Mouse (Mus musculus) cerebral cortex, adult 2 months (tissue): ENCODE data around the gene Psmc3ip.

ENCODE experiments used
- WGBS: fragments of 180-500 bp; shearing (Covaris S2); methylation state at CpG from one replicate; pipeline ENCODE4 v1.1.7; 2018; 5-methylcytosine and 5-hydroxymethylcytosine counted together

Psmc3ip gene

DNA sequence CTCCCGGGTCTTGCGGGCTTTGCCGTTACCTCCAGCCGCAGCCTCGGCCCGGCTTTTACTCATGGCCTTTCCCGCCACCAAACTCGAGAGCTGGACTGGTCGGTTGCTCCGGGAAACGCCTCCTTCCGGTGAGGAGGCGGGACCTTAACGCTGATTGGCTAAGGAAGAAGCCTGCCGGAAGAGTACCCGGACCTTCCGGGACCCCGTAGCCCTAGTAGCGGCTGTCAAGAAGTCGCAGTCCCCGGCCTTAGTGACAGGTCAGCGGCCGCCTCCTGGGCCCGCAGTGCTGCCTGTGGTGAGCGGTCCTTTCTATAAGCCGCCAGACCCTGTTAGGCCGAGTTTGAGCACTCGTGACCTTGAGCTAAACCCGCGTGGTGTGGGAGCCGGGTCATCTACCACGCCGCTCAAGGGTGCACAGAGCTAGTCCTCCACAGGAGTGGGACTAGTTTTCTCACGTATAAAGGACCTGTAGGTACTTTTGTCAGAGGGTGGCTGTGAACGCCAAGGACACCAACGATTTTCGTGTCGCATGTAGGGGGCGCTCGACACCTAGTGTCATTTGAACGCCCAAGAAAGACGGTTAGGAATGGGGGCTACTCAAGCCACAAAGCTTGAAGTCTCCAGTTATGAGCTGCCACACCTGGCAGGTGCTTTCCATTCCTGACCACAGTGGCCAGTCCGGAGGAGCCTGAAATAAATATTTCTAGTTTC is at the start of gene Psmc3ip:
Gene Psmc3ip (minus strand): TSS at position 123 of the 711 bp plus-strand sequence.
- WGBS: under 1% methylated on average over 43 of the region's 43 CpGs

DNA sequence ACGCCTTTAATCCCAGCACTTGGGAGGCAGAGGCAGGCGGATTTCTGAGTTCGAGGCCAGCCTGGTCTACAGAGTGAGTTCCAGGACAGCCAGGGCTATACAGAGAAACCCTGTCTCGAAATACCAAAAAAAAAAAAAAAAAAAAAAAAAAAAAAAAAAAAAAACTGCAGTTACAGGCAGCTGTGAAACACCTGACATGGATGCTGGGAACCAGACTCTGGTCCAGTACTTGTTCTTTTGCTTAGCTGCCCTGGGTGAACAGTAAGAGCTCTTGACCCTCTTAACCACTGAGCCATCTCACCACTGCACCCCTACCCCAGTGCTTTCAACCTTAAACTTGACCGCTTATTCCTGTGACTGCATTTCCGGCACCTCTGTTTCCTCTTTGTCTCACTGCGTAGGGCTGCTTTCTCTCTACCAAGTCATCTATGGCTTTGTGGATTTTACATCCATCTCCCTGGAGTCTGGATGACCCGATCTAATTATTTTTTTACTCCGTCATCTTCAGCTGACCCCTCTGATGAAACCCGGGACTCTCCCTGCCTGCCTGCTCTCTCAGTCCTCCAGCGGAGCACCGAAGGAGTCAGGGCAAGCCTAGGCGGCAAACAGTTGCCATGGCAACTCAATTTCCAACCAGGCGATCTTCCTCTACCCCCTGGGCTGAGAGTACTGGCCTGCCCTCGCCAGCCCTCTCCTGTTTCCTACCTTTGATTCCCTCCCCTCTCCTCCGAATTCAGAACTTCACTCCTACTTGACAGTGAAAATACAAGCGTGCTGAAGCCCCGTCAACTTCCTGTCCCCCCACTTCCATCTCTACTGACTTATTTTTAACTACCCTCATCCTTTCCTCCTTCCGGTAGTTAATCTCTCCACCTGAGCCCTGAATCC is 48.3 kb upstream of the Psmc3ip start:
- WGBS: 24% methylated on average over 19 of the region's 19 CpGs

DNA sequence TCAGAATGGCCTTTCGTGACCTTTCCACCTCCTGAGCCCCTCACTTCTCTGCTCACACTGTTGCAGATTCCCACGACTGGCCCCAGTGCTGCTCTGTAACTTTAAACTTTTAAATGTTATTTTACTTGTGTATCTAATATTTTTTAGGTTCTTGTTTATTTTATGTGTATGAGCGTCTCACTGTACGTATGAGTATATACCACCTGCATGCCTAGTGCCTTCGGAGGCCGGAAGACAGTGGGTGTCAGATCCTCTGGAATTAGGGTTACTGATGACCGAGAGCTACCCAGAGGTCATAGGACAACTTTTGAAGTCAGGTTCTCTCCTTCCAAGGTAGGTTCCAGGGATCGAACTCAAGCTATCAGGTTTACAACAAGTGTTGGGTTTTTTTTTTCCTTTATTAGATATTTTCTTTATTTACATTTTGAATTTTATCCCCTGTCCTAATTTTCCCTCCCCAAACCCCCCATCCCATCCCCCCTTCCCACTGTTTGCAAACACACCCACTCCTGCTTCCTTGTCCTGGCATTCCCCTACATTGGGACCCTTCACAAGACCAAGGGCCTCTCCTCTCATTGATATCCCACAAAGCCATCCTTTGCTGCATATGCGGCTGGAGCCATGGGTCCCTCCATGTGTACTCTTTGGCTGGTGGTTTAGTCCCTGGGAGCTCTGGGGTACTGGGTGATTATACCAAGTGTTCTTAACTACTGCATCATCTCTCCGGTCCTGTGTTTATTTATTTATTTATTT is 47.2 kb upstream of the Psmc3ip start:
- WGBS: 96% methylated on average over 10 of the region's 10 CpGs

DNA sequence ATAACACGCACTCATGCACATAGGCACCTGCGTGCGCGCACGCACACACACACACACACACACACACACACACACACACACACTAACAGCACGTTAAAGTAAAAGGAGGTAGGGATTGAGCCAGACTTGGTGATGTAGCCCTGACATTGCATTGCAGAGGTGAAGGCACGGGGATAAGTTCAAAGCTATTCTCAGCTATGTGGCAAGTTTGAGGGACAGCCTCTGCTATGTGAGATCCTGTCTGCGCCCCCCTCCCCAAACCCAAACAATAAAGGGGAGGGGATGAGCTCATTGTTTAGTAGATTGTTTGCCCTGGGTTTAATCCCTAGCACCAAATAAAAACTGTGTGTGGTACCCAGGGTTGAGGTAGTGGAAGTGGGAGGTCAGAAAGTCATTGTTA is 45.9 kb upstream of the Psmc3ip start:
- 89% methylated on average over 8 of the region's 8 CpGs for WGBS

DNA sequence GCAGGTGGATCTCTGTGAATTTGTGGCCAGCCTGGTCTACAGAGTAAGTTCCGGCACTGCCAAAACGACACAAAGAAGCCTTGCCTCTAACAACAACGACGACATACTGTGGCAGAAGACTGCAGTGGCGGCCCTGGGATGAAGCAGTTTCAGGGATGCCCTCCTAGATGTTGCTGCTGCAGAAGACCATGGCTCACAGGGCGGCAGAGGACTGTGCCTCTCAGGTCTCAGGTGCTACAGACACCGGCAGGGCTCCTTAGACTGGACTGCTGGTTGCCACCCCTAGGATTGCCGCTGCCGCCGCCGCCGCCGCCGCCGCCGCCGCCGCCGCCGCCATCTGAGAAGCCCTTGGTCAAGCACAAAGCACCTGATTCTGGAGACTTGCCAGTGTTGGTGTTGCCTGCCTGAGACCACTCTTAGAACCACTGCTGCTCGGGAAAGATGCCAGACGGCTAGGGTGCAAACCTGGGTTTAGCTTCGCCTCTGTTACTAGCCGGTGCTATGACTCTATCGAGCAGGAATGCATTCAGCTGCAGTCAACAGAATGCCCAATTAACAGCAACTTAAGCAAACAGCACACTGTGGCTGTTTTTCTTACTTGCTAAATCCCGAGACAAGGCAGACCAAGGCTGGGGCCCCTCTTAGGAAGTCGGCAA is 45.1 kb upstream of the Psmc3ip start:
- WGBS: 17% methylated on average over 27 of the region's 27 CpGs

DNA sequence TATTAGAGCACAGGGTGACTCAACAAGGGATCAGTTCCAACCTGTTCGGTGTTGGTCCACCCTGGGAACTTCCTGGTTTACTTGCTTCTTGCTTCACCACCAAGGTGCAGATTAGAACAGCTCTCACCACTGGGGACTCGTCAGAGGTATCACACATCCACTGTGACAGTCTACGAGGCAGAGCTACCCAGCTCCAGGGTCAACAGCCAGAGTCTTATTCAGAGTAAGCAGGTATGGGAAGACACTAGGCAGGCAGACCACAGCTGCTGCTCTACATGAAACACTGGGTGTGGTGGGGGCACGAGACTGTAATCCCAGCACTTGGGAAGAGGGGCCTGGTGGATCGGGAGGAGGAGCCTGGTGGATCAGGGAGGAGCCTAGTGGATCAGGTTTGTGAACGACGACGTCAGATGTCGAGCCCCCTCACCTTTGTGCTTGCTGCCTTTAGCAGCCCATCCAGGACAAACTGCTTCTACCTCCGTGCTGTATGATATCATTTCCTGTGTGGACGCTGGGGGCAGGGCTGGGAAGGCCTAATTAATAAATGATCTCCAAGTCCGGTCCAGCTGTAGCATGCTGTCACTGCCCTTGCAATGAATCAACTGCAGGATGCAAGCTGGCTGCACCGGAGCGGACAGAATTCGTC is 43.4 kb upstream of the Psmc3ip start:
- 34% methylated on average over 15 of the region's 15 CpGs for WGBS

DNA sequence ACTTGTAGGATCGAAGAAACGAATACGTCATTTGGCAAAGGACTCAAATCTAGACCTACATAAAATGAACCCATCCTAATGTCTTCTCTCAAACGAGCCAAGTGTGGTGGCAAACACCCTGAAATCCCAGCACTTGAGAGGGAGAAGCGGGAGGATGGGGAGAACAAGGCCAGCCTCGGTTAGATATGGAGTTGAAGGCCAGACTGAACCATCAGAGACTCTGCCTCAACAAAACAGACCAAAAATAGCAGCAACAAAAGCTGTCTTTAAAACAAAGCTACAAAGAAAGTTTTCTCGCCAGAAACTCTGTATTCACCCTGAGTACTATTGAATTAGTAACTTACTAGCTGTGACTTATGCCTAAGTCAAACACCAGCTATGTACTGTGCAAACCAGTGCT is 41.8 kb upstream of the Psmc3ip start:
- 79% methylated on average over 7 of the region's 7 CpGs for WGBS

DNA sequence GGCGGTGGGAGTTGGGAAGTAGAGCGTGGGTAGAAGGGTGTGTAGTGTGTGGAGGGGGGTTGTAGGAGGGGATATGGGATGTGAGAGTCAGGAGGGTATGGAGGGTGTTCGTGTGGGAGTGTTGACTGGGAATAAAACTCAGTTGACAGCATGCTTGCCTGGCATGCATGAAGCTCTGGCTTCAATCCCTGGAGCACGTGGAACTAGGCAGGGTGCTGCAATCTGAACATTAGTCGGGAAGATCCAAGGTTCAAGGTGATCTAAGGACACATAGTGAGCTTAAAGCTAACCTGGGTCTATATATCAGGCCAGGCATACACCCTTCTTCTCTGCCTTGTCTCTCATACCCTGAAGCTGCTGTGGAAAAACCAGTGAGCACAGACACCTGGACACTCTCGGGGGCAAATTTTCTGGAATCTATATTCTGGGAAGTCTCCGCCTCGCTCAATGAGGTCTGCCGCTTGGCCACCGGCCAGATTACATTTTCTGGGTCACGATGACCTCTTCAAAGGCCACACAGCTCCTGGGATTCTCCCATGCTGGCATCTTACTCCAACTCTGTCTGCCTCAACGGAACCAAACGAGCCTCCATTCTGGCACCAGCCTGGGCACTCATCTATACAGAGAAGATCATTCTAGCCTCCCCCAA is 39.1 kb upstream of the Psmc3ip start:
- WGBS: 68% methylated on average over 13 of the region's 13 CpGs

DNA sequence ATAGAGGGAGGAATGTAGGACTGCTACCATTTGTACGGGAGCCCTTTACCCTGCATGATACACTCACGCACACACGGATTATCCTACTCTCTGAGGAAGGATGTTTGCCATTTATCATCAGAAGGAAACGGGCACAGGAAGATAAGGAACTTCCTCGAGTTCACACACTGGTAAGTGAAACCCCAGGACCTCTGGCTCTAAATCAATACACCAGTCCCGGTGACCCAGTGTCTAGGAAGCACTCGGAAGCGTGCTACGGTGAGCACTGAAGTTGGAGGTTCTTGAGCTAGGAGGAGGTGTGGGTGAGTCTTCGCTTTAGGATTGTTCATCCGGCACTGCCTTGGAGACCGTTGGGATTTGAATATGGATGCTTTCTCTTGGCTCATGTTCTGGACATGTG is 37.8 kb upstream of the Psmc3ip start:
- WGBS: 69% methylated on average over 12 of the region's 12 CpGs

DNA sequence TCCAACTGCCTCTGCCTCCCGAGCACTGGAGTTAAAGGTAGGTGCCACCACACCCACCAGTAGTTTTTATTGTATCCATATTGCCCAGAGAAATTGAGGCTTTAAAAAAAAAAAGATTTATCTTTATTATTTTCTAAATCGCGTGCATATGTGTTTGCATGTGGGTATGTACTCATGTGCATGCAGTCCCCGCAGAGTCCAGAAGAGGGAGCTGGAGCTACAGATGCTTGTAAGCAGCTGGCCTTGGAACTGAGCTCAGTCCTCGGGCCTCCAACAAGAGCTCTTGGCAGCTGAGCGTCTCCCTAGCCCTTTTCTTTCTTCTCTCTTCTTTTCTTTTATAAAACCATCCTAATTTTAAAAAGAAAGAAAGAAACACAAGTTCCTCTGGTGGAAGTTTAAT is 36.5 kb upstream of the Psmc3ip start:
- 84% methylated on average over 6 of the region's 6 CpGs for WGBS

DNA sequence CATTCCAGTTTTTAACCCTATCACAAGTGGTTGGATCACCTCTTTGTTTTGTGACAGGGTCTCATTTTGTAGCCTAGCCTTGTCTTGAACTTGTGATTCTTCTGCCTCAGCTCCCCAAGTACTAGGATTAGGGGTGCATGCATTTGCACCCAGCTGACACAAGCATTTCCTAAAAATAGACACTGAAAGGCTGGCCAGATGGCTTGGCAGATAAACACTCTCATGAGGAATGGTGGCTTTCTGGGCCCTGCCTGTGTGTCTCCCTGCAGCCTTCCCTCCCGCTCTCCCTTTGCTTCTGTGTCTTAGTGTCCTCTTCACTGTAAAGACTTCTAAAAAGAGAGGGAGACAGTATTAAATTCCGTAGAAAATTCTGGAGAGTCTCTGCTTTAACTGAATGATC is 36.0 kb upstream of the Psmc3ip start:
- WGBS: 50% methylated on average over 2 of the region's 2 CpGs

DNA sequence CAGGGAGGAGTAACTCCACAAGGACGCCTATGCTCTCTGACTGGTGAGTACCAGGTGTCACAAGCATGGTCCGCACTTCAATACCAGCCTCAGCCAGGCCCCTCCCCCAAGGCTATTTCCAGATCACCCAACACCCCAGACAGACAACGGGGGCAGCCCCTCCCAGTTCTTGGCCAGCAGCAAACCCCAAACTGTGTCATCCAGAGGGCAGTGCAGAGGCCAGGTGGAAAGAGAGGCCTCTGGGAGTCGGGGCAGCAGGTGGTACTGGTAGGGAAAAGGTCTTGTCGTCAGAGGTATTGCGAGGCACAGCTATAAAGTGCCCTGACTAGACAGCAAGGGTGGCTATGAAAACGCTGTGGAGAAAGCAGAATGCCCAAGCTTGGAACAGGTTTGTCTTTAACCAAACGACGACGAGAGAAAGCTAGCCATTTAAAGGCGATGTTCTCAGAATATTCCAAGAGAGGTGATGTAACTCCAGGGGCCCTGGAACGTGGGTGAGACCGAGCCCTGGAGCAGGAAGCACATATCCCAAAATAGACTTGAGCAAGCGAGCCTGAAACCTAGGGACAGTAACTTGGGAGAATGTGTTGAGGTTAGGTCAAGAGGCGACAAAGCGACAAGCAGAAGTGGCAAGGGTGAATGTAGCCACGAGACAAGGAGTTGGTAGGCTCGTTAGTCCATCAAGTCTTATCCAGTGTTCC is 35.0 kb upstream of the Psmc3ip start:
- 42% methylated on average over 18 of the region's 18 CpGs for WGBS

DNA sequence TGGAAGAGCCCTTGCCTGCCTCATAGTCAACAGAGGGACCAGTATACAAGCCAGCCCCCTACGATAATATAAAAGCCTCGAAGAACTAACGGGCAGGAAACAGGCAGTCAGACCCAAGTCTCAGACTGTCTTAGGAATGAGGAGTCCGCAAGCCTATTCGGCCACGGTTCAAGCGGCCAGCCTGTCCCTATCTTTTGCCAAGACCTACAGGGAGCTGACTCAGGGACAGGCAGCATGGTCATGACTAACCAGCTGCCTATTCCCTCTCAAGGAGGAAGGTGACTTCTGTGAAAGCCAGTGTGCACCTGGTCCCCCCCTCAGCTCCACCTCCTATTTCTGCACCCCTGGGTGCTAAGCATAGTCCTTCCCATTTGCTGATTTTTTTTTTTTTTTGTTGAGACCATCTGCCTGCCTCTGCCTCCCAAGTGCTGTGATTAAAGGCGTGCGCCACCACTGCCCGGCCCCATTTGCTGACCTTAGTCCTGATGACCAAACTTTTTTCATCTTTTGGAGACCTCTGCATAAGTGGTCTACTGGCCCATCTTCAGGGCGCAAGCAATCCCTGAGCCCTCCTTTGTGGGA is 33.9 kb upstream of the Psmc3ip start:
- WGBS: 77% methylated on average over 11 of the region's 11 CpGs

DNA sequence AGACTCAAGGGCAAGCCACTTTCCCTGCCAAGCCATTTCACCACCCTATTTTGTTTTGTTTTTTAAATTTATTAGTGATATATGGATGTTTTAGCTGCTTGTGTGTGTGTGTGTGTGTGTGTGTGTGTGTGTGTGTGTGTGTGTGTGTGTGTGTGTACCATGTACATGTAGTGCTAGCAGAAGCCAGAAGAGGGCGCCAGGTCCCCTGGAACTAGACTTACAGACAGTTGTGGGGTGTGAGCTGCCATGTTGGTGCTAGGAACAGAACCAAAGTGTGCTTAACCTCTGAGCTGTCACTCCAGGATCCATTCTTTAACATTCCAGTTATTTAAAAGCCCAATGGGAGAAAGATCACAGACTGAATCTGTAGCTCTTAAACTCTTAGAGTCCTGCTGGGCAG is 31.8 kb upstream of the Psmc3ip start:
- WGBS: 100% methylated on average over 1 of the region's 1 CpGs

DNA sequence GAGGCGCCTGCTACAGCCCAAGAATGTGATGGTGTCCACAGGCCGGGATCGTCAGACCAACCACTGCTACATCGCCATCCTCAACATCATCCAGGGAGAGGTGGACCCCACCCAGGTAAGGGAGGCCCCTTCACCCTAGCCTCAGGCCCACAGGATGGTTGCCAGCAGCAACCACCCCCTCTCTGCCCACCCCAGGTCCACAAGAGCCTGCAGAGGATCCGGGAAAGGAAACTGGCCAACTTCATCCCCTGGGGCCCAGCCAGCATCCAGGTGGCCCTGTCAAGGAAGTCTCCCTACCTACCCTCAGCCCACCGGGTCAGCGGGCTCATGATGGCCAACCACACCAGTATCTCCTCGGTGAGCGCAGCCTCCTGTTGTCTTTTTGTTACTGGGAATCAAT is 29.8 kb upstream of the Psmc3ip start:
- WGBS: 96% methylated on average over 7 of the region's 9 CpGs

DNA sequence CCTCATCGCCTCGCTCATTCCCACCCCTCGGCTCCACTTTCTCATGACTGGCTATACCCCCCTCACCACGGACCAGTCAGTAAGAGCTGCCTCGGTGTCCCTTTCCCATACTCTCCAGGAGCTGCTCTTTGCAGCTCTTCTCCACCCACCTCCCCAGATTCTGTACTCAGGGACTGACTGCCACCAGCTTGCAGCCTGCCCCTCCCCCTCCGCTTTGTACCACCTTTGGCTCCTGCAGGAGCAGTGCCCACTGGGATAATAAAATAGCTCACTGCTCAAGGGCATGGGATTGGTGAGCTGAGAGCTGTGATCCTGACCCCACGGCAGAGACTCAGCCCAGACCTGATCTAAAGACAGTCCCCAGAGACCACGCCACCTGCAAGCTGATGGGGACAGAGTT is 29.3 kb upstream of the Psmc3ip start:
- 93% methylated on average over 8 of the region's 8 CpGs for WGBS

DNA sequence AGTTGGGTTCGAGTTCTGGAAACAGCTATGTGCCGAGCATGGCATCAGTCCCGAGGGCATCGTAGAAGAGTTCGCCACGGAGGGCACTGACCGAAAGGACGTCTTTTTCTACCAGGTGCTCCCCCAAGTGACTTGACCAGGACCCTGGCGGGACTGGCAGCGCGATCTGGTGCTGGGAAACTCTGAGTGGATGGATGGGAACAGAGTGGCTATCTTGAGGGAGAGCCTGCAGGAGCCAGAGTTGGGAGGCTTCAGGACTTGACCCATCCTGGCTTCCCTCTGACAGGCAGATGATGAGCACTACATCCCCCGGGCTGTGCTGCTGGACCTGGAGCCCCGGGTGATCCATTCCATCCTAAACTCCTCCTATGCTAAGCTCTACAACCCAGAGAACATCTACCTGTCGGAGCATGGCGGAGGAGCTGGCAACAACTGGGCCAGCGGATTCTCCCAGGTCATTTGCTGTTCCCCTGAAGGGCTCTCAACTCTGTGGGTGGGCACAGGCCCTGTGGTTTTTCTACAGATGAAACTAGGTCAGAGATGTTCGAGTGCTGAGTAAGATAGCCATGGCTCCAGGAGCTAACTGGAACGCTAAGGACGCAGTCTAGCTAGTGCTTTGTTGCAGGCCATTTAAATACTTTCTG is 25.4 kb upstream of the Psmc3ip start:
- WGBS: 18% methylated on average over 19 of the region's 19 CpGs

DNA sequence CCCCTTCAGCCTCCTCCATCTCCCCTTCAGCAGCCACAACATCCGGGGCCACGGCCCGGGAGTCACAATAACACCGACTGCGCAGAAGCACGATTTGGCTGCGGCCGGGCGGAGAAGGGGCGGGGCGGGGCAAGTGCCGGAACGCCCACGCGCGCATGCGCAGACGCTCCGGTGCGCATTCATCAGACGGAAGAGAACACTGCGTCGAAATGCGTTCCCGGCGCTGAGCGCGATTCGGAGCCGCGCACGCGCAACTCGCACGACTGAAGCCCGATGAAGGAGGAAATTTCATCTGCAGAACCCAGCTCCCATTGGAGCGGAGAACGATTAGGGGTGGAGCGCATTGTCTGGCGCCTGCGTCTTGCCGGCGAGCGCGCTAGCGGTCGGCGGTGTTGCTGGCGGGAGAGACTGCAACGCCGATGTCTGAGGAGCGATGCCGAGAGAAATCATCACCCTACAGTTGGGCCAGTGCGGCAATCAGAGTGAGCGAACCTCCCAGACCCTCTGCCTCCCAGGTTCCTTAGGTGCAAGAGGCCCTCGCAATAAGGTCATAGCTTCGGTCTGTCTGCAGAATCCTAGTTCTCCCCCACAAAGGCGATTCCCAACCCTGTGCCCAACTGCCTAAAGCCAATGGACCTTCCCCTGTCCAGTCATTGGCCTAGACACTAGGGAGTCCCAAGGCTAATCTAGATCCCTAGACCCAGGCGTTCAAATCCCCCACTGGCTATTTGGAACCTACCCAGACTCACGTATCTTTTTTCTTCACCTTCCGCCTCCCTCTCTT is 24.7 kb upstream of the Psmc3ip start, which contains the start of the genes Retreg3 and Tubg1:
Gene Retreg3 (minus strand): TSS at position 133 of the 784 bp plus-strand sequence.
Gene Tubg1 (plus strand): TSS at position 178 of the 784 bp plus-strand sequence.
- WGBS: under 1% methylated on average over 61 of the region's 61 CpGs
